Mouse (Mus musculus) bone marrow, adult 2 months (tissue): ENCODE measurements around the gene Sprr2b. TPM values are rescaled to one million over a fixed set of nuclear protein-coding genes. Genes with fewer than 3 reads are reported as not detected.

Source experiments
- H3K27ac ChIP-seq: fragments of 200-500 bp; 2 replicates; pipeline ENCODE4 v1.5.1; 2012; ENCODE audit warnings: low read depth, mild to moderate bottlenecking, control low read depth, inconsistent platforms, low read length; ENCODE audit not compliant: control insufficient read depth, poor library complexity, insufficient read depth
- H3K4me1 ChIP-seq: fragments of 200-500 bp; 2 replicates; pipeline ENCODE4 v1.6.1; 2011; ENCODE audit warnings: low read length; ENCODE audit not compliant: control insufficient read depth, insufficient read depth
- H3K4me3 ChIP-seq: fragments of 200-500 bp; replicated peaks from 2 replicates; pipeline ENCODE3; 2011; ENCODE audit warnings: mild to moderate bottlenecking, low read depth, low read length, control low read depth; ENCODE audit not compliant: control insufficient read depth
- CTCF ChIP-seq: fragments of 200-500 bp; IDR thresholded peaks from 2 replicates; pipeline ENCODE4 v1.5.1; 2011; ENCODE audit warnings: low read length, control low read depth; ENCODE audit not compliant: control insufficient read depth, insufficient read depth
- POLR2A ChIP-seq: fragments of 200-500 bp; IDR thresholded peaks from 2 replicates; pipeline ENCODE4 v1.6.1; 2011; ENCODE audit warnings: low read depth, mild to moderate bottlenecking, control low read depth, low read length, borderline replicate concordance; ENCODE audit not compliant: control insufficient read depth
- WGBS: fragments of 180-500 bp; shearing (Covaris S2); methylation state at CpG from one replicate; pipeline ENCODE4 v1.1.7; 2018; 5-methylcytosine and 5-hydroxymethylcytosine counted together
- polyA plus RNA-seq: library from polyadenylated mRNA; stranded (reverse); fragments of >200 nt; gene quantifications from 2 replicates; pipeline ENCODE4 v1.2.4, GENCODE M21; 2011; ENCODE audit warnings: low replicate concordance; ENCODE audit not compliant: missing spikeins, insufficient read depth, insufficient read length

Sprr2b gene
- polyA plus RNA-seq, 1 experiment: not detected

DNA sequence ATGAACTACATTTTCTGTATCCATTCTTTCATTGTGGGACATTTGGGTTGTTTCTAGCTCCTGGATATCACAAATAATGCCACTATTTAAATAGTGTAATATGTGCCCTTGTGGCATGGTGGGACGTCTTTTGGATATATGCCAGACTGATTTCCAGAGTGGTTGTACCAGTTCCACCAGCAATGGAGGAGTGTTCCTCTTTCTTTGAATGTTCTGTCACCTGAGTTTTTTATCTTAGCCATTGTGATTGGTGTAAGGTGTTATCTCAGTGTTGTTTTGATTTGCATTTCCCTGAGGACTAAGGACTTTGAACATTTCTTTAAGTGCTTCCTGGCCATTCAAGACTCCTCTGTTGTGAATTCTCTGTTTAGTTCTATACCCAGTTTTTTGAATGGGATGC, 19.9 kb downstream of the Sprr2b start:
- Histone ChIP-seq H3K4me1 (no peaks in the 10 kb centered on the region), H3K4me3 (no peak overlapping the region), H3K27ac (no peak overlapping the region)
- WGBS: 68% methylated on average over 1 of the region's 1 CpGs
- TF ChIP-seq POLR2A: no peak
- TF ChIP-seq CTCF: no peak

- no peaks in the 10 kb centered on the region for H3K4me1 ChIP-seq
- TF ChIP-seq POLR2A: no peak
- no peak for TF ChIP-seq CTCF
- WGBS: 85% methylated on average over 5 of the region's 5 CpGs
- no peak within 1 kb of the TSS for H3K27ac ChIP-seq
- no peak within 1 kb of the TSS for H3K4me3 ChIP-seq
Observed at GRCm38 (mm10) chr3:92338840-92339239, 22.4 kb downstream of the Sprr2b start, which contains the start of gene Sprr2d. Gene Sprr2d, plus strand, starts transcription at chr3:92339140.

- WGBS: 65% methylated on average over 2 of the region's 2 CpGs
- no peaks in the 10 kb centered on the region for H3K4me1 ChIP-seq
- no peak within 1 kb of the TSS for H3K27ac ChIP-seq
- TF ChIP-seq POLR2A: no peak
- no peak for TF ChIP-seq CTCF
- no peak within 1 kb of the TSS for H3K4me3 ChIP-seq
Observed at GRCm38 (mm10) chr3:92351843-92352242, 35.4 kb downstream of the Sprr2b start, which contains the start of gene Sprr2e. Gene Sprr2e, plus strand, starts transcription at chr3:92352143.

GRCm38 (mm10) chr3:92361619-92362018, 45.2 kb downstream of the Sprr2b start:
- H3K4me1 ChIP-seq: no peaks in the 10 kb centered on the region

GRCm38 (mm10) chr3:92364887-92365286, 48.5 kb downstream of the Sprr2b start, which contains the start of gene Sprr2f:
Gene Sprr2f, plus strand, starts transcription at chr3:92365187.
- WGBS: 55% methylated on average over 3 of the region's 3 CpGs
- TF ChIP-seq CTCF (no peak), POLR2A (no peak)
- Histone ChIP-seq H3K27ac (no peak within 1 kb of the TSS), H3K4me1 (no peaks in the 10 kb centered on the region), H3K4me3 (no peak within 1 kb of the TSS)

More at GRCm38 (mm10) chr3:92361619-92362018, 45.2 kb downstream of the Sprr2b start:
- H3K4me3 ChIP-seq: no peak overlapping the region
- TF ChIP-seq POLR2A: no peak
- TF ChIP-seq CTCF: no peak
- no peak overlapping the region for H3K27ac ChIP-seq

Other genes with a start within 250 kb of the Sprr2b start
- gene Lor, start 233.5 kb upstream of the Sprr2b start, polyA plus RNA-seq: not detected in 2 replicates
- not detected in 2 replicates for gene Prr9, start 192.7 kb upstream of the Sprr2b start, polyA plus RNA-seq
- gene Lelp1, start 173.9 kb upstream of the Sprr2b start, polyA plus RNA-seq: not detected in 2 replicates
- gene Sprr2a1, start 100.8 kb upstream of the Sprr2b start, polyA plus RNA-seq: not detected in 2 replicates
- gene Sprr2a2, start 100.7 kb upstream of the Sprr2b start, polyA plus RNA-seq: not detected in 2 replicates
- not detected in 2 replicates for gene Sprr2a3, start 31.2 kb upstream of the Sprr2b start, polyA plus RNA-seq
- gene Sprr2d, start 22.5 kb downstream of the Sprr2b start, polyA plus RNA-seq: not detected in 2 replicates
- gene Sprr2e, start 35.5 kb downstream of the Sprr2b start, polyA plus RNA-seq: not detected in 2 replicates
- not detected in 2 replicates for gene Sprr2f, start 48.6 kb downstream of the Sprr2b start, polyA plus RNA-seq
- gene Sprr2h, start 69.1 kb downstream of the Sprr2b start, polyA plus RNA-seq: not detected in 2 replicates
- gene Sprr2i, start 91.4 kb downstream of the Sprr2b start, polyA plus RNA-seq: not detected in 2 replicates
- gene Sprr2j-ps, start 101.5 kb downstream of the Sprr2b start, polyA plus RNA-seq: not detected in 2 replicates
- gene Gm9774, start 112.8 kb downstream of the Sprr2b start, polyA plus RNA-seq: 36.1 and 44.7 TPM in 2 replicates
- gene Sprr2k, start 116.0 kb downstream of the Sprr2b start, polyA plus RNA-seq: not detected in 2 replicates
- gene Sprr1b, start 122.2 kb downstream of the Sprr2b start, polyA plus RNA-seq: not detected in 2 replicates
- not detected in 2 replicates for gene Sprr3, start 142.1 kb downstream of the Sprr2b start, polyA plus RNA-seq
- not detected in 2 replicates for gene Sprr1a, start 169.3 kb downstream of the Sprr2b start, polyA plus RNA-seq
- not detected in 2 replicates for gene Sprr4, start 183.9 kb downstream of the Sprr2b start, polyA plus RNA-seq
- not detected in 2 replicates for gene 2310046K23Rik, start 217.9 kb downstream of the Sprr2b start, polyA plus RNA-seq